Mouse (Mus musculus) ovary, postnatal 36 days (tissue): Measurements from ENCODE around the gene Eef1akmt1.

Experiments used
- DNase-seq: peaks from one replicate; pipeline ENCODE4 v3.0.0; 2022; ENCODE audit warnings: low spot score, mixed read lengths

Gene Eef1akmt1

GRCm38 (mm10) chr14:57571155-57572133 is at the start of gene Eef1akmt1:
Gene Eef1akmt1 (minus strand): TSS chr14:57571612.
- peak; percentile 96 for DNase-seq

- DNase-seq, result no peak
Observed at GRCm38 (mm10) chr14:57620598-57621236, 49.3 kb upstream of the Eef1akmt1 start.

GRCm38 (mm10) chr14:57619487-57619886 is 48.1 kb upstream of the Eef1akmt1 start:
- no peak for DNase-seq

- no peak for DNase-seq
Observed at GRCm38 (mm10) chr14:57617675-57618074, 46.3 kb upstream of the Eef1akmt1 start.

- DNase-seq, result no peak
Observed at GRCm38 (mm10) chr14:57616339-57616965, 45.0 kb upstream of the Eef1akmt1 start.

- DNase-seq, result no peak
Observed at GRCm38 (mm10) chr14:57615828-57616227, 44.4 kb upstream of the Eef1akmt1 start.

- DNase-seq, result no peak
Observed at GRCm38 (mm10) chr14:57611034-57611433, 39.6 kb upstream of the Eef1akmt1 start.

GRCm38 (mm10) chr14:57609816-57610329 is 38.5 kb upstream of the Eef1akmt1 start:
- no peak for DNase-seq

GRCm38 (mm10) chr14:57607500-57607899 is 36.1 kb upstream of the Eef1akmt1 start:
- DNase-seq, result peak; percentile 88

- no peak for DNase-seq
Observed at GRCm38 (mm10) chr14:57606663-57607365, 35.4 kb upstream of the Eef1akmt1 start.

GRCm38 (mm10) chr14:57593279-57593678 is 21.9 kb upstream of the Eef1akmt1 start:
- no peak for DNase-seq

GRCm38 (mm10) chr14:57591830-57592229 is 20.4 kb upstream of the Eef1akmt1 start:
- no peak for DNase-seq

GRCm38 (mm10) chr14:57576364-57577060 is 5.1 kb upstream of the Eef1akmt1 start:
- DNase-seq, result no peak

GRCm38 (mm10) chr14:57574792-57575587 is 3.6 kb upstream of the Eef1akmt1 start:
- DNase-seq, result no peak

GRCm38 (mm10) chr14:57565626-57566025 is 5.8 kb downstream of the Eef1akmt1 start:
- DNase-seq, result no peak

- DNase-seq, result no peak
Observed at GRCm38 (mm10) chr14:57556922-57557321, 14.5 kb downstream of the Eef1akmt1 start.

GRCm38 (mm10) chr14:57555471-57556070 is 15.8 kb downstream of the Eef1akmt1 start:
- DNase-seq, result no peak

- no peak for DNase-seq
Observed at GRCm38 (mm10) chr14:57554434-57554833, 17.0 kb downstream of the Eef1akmt1 start.

- DNase-seq, result no peak
Observed at GRCm38 (mm10) chr14:57552945-57553344, 18.5 kb downstream of the Eef1akmt1 start.

- no peak for DNase-seq
Observed at GRCm38 (mm10) chr14:57547062-57547461, 24.4 kb downstream of the Eef1akmt1 start.
